Mouse (Mus musculus): ENCODE measurements around the gene Mfap4.

DNA sequence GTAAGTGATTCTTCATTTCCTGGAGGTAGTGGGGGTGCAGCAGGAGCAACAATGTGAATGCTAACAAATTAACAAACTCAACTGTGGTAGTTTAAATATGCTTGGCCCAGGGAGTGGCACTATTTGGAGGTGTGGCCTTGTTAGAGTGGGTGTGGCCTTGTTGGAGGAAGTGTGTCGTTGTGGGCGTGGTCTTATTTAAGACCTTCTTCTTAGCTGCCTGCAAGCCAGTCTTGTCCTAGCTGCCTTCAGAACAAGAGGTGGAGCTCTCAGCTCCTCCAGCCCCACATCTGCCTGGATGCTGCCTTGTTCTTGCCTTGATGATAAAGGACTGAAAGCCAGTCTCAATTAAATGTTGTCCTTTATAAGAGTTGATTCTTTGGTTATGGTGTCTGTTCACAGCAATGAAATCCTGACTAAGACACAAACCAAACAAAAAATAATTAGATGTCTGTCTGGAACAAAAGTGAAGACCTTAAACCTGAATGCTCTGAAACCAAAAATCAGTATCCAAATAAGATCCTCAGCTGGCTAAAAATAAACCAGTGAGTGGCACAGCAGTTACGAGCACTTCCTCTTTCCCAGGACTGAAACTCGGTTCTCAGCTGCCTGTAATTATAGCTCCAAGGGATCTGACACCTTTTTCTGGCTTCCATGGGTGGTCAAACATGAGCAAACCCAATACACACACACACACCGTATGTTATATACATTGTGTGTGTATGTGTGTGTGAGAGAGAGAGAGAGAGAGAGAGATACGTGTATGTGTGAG, 13.7 kb downstream of the Mfap4 start:
- TF ChIP-seq POLR2A (IDR thresholded peaks at IDR 0.05; ENCODE audit: extremely low read depth, insufficient read depth, low read length) (no peak), CTCF (IDR thresholded peaks at IDR 0.05; ENCODE audit: low read depth, low read length) (no peak)

Measured in liver, adult 2 months (tissue).